Mouse (Mus musculus) intestine, postnatal 0 days (tissue): Measurements from ENCODE around the gene Etv2. TPM values are rescaled to one million over a fixed set of nuclear protein-coding genes. Genes with fewer than 3 reads are reported as not detected.

Source experiments
- ATAC-seq: fragments of 200-750 bp; cut with Nextera tagmentation; 2 replicates; pipeline ENCODE4 v1.8.0; 2017; ENCODE audit warnings: mild to moderate bottlenecking, moderate TSS enrichment, moderate library complexity
- H3K27ac ChIP-seq: fragments of 300-500 bp; sonication (generic); 2 replicates; pipeline ENCODE4 v1.5.1; 2014; ENCODE audit warnings: mild to moderate bottlenecking, low read depth, low read length, moderate library complexity
- H3K27me3 ChIP-seq: fragments of 300-500 bp; sonication (generic); replicated peaks from 2 replicates; pipeline ENCODE4 v1.6.1; 2014; ENCODE audit warnings: low read length, mixed read lengths; ENCODE audit not compliant: control insufficient read depth, insufficient read depth
- H3K36me3 ChIP-seq: fragments of 300-500 bp; sonication (generic); 2 replicates; pipeline ENCODE4 v1.6.1; 2014; ENCODE audit warnings: mild to moderate bottlenecking, moderate library complexity; ENCODE audit not compliant: control insufficient read depth, insufficient read depth
- H3K4me1 ChIP-seq: fragments of 300-500 bp; sonication (generic); replicated peaks from 2 replicates; pipeline ENCODE4 v1.6.1; 2014; ENCODE audit warnings: antibody characterized with exemption, low read length, mixed read lengths; ENCODE audit not compliant: control insufficient read depth, insufficient read depth
- H3K4me2 ChIP-seq: fragments of 300-500 bp; sonication (generic); replicated peaks from 2 replicates; pipeline ENCODE4 v1.6.1; 2014; ENCODE audit warnings: low read depth, mild to moderate bottlenecking, moderate library complexity
- H3K4me3 ChIP-seq: fragments of 300-500 bp; sonication (generic); 2 replicates; pipeline ENCODE4 v1.5.1; 2014; ENCODE audit warnings: low read depth, low read length
- H3K9ac ChIP-seq: fragments of 300-500 bp; sonication (generic); 2 replicates; pipeline ENCODE4 v1.6.1; 2014; ENCODE audit warnings: mild to moderate bottlenecking, low read depth, low read length
- H3K9me3 ChIP-seq: fragments of 300-500 bp; sonication (generic); 2 replicates; pipeline ENCODE4 v1.6.1; 2016; ENCODE audit warnings: mixed run types; ENCODE audit not compliant: control insufficient read depth
- CTCF ChIP-seq: sonication (generic); IDR thresholded peaks from 2 replicates; pipeline ENCODE4 v1.5.1; 2016; ENCODE audit warnings: low read depth, mild to moderate bottlenecking, control low read depth, antibody characterized with exemption, moderate library complexity
- WGBS: fragments of 180-500 bp; shearing (Covaris S2); extraction: QIAGEN DNeasy Blood & Tissue Kit; methylation state at CpG from one replicate; pipeline ENCODE4 v1.1.7; 2014; 5-methylcytosine and 5-hydroxymethylcytosine counted together
- microRNA-seq: library from miRNA; unstranded; fragments of <30 nt; microRNA quantifications from one replicate; pipeline ENCODE4, GENCODE M21; 2016
- polyA plus RNA-seq: library from polyadenylated mRNA; unstranded; fragments of >200 nt; fragmentation: Nextera tagmentation; extraction: Ambion mirVana; gene quantifications from 2 replicates; pipeline ENCODE4 v1.2.1, GENCODE M21; 2015

The Etv2 gene
- polyA plus RNA-seq, 1 experiment from 2014 or later, result not detected

DNA sequence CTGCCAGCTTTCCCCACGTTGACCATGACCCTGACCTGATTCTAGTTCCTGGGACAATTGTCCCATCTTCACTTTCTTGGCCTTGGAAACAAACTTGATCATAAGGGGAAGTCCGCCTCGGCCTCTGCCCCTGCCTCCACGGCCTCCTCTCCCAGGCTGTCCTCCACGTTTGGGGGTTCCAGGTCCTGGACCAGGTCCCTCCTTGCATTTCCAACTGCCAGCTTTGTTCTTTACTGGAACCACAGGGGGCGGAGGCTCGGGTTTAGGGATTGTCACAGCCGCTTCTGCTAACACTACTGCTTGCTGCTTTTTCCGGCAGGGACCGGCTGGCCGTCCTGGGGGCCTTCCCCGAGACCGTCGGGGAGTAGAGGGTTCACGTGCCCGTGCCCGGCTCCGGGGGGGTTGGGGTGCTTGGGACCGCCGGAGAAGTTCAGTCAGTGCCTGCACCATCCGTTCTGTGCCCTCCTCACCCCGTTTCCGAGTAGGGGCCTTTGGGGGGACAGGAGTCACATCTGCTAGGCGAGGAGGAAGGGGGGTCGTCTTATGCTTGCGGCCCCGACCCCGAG is 49.1 kb downstream of the Etv2 start:
- H3K4me3 ChIP-seq, result no peak overlapping the region
- TF ChIP-seq CTCF, result no peak
- no peak for ATAC-seq
- no peak overlapping the region for H3K9ac ChIP-seq
- WGBS, result 90% methylated on average over 28 of the region's 28 CpGs
- no peak overlapping the region for H3K4me2 ChIP-seq
- H3K9me3 ChIP-seq, result no peaks in the 10 kb centered on the region
- H3K4me1 ChIP-seq, result no peaks in the 10 kb centered on the region
- no peak overlapping the region for H3K27ac ChIP-seq
- no peaks in the 10 kb centered on the region for H3K27me3 ChIP-seq
- peaks cover 51% of the 10 kb centered on the region for H3K36me3 ChIP-seq

DNA sequence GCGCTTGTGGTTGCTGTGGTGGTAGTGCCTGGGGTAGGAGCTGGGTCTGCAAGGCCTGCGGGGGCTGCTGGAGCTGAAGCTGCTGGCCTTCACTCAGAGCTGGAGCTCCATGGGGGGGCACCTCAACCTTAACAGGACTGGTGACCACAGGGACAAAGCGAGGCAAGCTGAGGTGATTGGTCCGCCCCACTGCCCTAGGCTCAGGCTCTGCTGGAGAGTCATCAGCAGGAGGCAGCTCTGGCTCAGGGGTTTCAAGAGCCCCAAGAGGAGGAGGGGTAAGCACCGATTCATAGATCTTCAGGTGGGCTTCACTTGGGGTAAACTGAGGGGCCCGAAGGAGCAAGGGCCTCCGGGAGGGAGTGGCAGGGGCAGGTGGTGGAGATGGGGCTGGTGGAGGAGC is 50.5 kb downstream of the Etv2 start:
- Histone ChIP-seq H3K9me3 (no peaks in the 10 kb centered on the region), H3K36me3 (peaks cover 65% of the 10 kb centered on the region), H3K4me2 (no peak overlapping the region), H3K4me3 (no peak overlapping the region), H3K9ac (no peak overlapping the region), H3K27me3 (no peaks in the 10 kb centered on the region), H3K4me1 (no peaks in the 10 kb centered on the region), H3K27ac (no peak overlapping the region)
- 98% methylated on average over 7 of the region's 7 CpGs for WGBS
- no peak for TF ChIP-seq CTCF
- ATAC-seq, result no peak

DNA sequence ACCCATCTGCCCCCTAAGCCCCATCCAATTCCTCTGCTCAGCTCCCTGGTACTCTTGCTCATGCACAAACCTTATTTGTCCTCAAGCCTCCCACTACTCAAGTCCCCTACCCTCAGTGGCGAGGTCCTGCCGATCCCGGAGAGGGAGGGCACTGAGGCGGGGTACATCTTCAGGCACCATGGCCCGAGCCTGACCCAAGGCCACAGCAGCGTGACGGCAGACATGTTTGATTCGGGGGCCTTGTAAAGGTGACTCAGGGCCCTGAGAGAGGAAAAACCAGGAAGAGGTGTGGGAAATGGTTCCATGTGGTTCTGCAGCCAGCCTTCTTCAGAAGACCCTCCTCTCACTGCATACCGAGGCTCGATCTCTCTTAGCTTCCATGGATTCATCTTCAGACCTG is 51.3 kb downstream of the Etv2 start:
- no peak for TF ChIP-seq CTCF
- Histone ChIP-seq H3K9me3 (no peaks in the 10 kb centered on the region), H3K27ac (no peak overlapping the region), H3K4me1 (no peaks in the 10 kb centered on the region), H3K9ac (no peak overlapping the region), H3K27me3 (no peaks in the 10 kb centered on the region), H3K4me3 (no peak overlapping the region), H3K36me3 (peaks cover 73% of the 10 kb centered on the region), H3K4me2 (no peak overlapping the region)
- WGBS, result 88% methylated on average over 10 of the region's 10 CpGs
- ATAC-seq, result no peak

Small RNA genes within 50 kb of the gene (microRNA-seq; reads per million reads assigned to microRNA genes)
- gene Mir3569, result not detected

Other genes starting within 250 kb of the Etv2 start
- gene Tyrobp, start 222.1 kb downstream of the Etv2 start, polyA plus RNA-seq, result 60.0 and 63.6 TPM in 2 replicates
- gene Hcst, start 216.0 kb downstream of the Etv2 start, polyA plus RNA-seq, result 4.0 and 5.9 TPM in 2 replicates
- gene Nfkbid, start 214.1 kb downstream of the Etv2 start, polyA plus RNA-seq, result 1.2 and 1.3 TPM in 2 replicates
- 28.2 and 30.1 TPM in 2 replicates for gene Aplp1, start 190.3 kb downstream of the Etv2 start, polyA plus RNA-seq
- 0.08 and 0.09 TPM in 2 replicates for gene Kirrel2, start 178.2 kb downstream of the Etv2 start, polyA plus RNA-seq
- gene Nphs1, start 177.5 kb downstream of the Etv2 start, polyA plus RNA-seq, result 0.10 TPM in 1 of 2 replicates, not detected in the other
- gene Prodh2, start 142.2 kb downstream of the Etv2 start, polyA plus RNA-seq, result 3.9 and 5.4 TPM in 2 replicates
- 2.6 and 2.8 TPM in 2 replicates for gene Arhgap33, start 100.8 kb downstream of the Etv2 start, polyA plus RNA-seq
- 50.6 and 55.7 TPM in 2 replicates for gene Hspb6, start 83.7 kb downstream of the Etv2 start, polyA plus RNA-seq
- 1.9 and 2.0 TPM in 2 replicates for gene Proser3, start 83.6 kb downstream of the Etv2 start, polyA plus RNA-seq
- gene Lin37, start 76.0 kb downstream of the Etv2 start, polyA plus RNA-seq, result 31.4 and 33.9 TPM in 2 replicates
- 65.9 and 68.6 TPM in 2 replicates for gene U2af1l4, start 72.6 kb downstream of the Etv2 start, polyA plus RNA-seq
- gene Gm49396, start 72.5 kb downstream of the Etv2 start, polyA plus RNA-seq, result 0.83 and 1.2 TPM in 2 replicates
- 247 and 259 TPM in 2 replicates for gene Psenen, start 72.2 kb downstream of the Etv2 start, polyA plus RNA-seq
- gene Igflr1, start 70.4 kb downstream of the Etv2 start, polyA plus RNA-seq, result 0.73 and 1.2 TPM in 2 replicates
- 5.6 and 5.8 TPM in 2 replicates for gene Kmt2b, start 47.1 kb downstream of the Etv2 start, polyA plus RNA-seq
- 1.2 TPM in 2 replicates for gene Zbtb32, start 36.9 kb downstream of the Etv2 start, polyA plus RNA-seq
- 1.0 and 1.6 TPM in 2 replicates for gene Upk1a, start 23.0 kb downstream of the Etv2 start, polyA plus RNA-seq
- gene Cox6b1, start 9.7 kb downstream of the Etv2 start, polyA plus RNA-seq, result 1,664 and 1,738 TPM in 2 replicates
- gene Rbm42, start 14.5 kb upstream of the Etv2 start, polyA plus RNA-seq, result 87.8 and 88.9 TPM in 2 replicates
- gene Haus5, start 29.1 kb upstream of the Etv2 start, polyA plus RNA-seq, result 38.3 and 38.7 TPM in 2 replicates
- not detected in 2 replicates for gene Pmis2, start 35.8 kb upstream of the Etv2 start, polyA plus RNA-seq
- gene 2200002J24Rik, start 63.1 kb upstream of the Etv2 start, polyA plus RNA-seq, result 4.6 and 6.0 TPM in 2 replicates
- 0.35 and 0.80 TPM in 2 replicates for gene Atp4a, start 76.4 kb upstream of the Etv2 start, polyA plus RNA-seq
- gene Tmem147, start 93.7 kb upstream of the Etv2 start, polyA plus RNA-seq, result 158 and 161 TPM in 2 replicates
- gene Gapdhs, start 107.8 kb upstream of the Etv2 start, polyA plus RNA-seq, result not detected in 2 replicates
- gene Sbsn, start 115.6 kb upstream of the Etv2 start, polyA plus RNA-seq, result 2.7 and 2.9 TPM in 2 replicates
- gene Dmkn, start 127.9 kb upstream of the Etv2 start, polyA plus RNA-seq, result 27.8 and 28.2 TPM in 2 replicates
- 4.1 and 4.8 TPM in 2 replicates for gene Krtdap, start 152.0 kb upstream of the Etv2 start, polyA plus RNA-seq
- 12.5 and 12.6 TPM in 2 replicates for gene Ffar2, start 187.9 kb upstream of the Etv2 start, polyA plus RNA-seq
- 0.21 and 0.47 TPM in 2 replicates for gene Ffar3, start 220.3 kb upstream of the Etv2 start, polyA plus RNA-seq
- 0.13 and 0.21 TPM in 2 replicates for gene Ffar1, start 225.7 kb upstream of the Etv2 start, polyA plus RNA-seq
- gene Cd22, start 244.5 kb upstream of the Etv2 start, polyA plus RNA-seq, result 0.27 and 0.51 TPM in 2 replicates